Mouse (Mus musculus) gastrocnemius, adult 2 months (tissue): ENCODE results near the gene Zfp937. TPM values are rescaled to one million over a fixed set of nuclear protein-coding genes. Genes with fewer than 3 reads are reported as not detected.
"Not testable (repeated sequence)": the region's sequence is repeated elsewhere in the genome, so short reads cannot be mapped to it uniquely, and the experiment has no call there.

Source experiments
- DNase-seq: peaks from one replicate; pipeline ENCODE4 v3.0.0; 2022
- H3K27ac ChIP-seq: fragments of 200-600 bp; 2 replicates; pipeline ENCODE4 v1.8.1; 2022; ENCODE audit warnings: mild to moderate bottlenecking
- H3K4me3 ChIP-seq: fragments of 200-600 bp; 2 replicates; pipeline ENCODE4 v1.8.1; 2022; ENCODE audit warnings: mild to moderate bottlenecking, moderate library complexity
- CTCF ChIP-seq: fragments of 200-600 bp; IDR thresholded peaks from 2 replicates; pipeline ENCODE4 v1.8.1; 2022; ENCODE audit warnings: antibody characterized with exemption, mild to moderate bottlenecking, moderate library complexity
- intact Hi-C: fragments of 180-260 bp; cut with DNase I; formaldehyde crosslinking; loops from one replicate; pipeline ENCODE4 v1.15.1; 2025
- long read RNA-seq, 2 experiments: library from polyadenylated mRNA; stranded (forward); transcript quantifications; one replicate each; pipeline ENCODE4 v2.0.0; 2021
- total RNA-seq, 2 experiments: library from RNA; stranded (reverse); gene quantifications; 2 replicates each; pipeline ENCODE4 v1.2.3; 2021

Gene Zfp937
- total RNA-seq = 1 to 10 TPM; 1.4 to 2.0 TPM
- long read RNA-seq, experiment 1, partial matches to known transcripts = 0 of 1 reads
- long read RNA-seq, experiment 1, other reads (novel, unspliced or antisense) = 1 of 1 reads
- long read RNA-seq, experiment 2, partial matches to known transcripts = 0 of 2 reads
- long read RNA-seq, experiment 2, other reads (novel, unspliced or antisense) = 2 of 2 reads

DNA sequence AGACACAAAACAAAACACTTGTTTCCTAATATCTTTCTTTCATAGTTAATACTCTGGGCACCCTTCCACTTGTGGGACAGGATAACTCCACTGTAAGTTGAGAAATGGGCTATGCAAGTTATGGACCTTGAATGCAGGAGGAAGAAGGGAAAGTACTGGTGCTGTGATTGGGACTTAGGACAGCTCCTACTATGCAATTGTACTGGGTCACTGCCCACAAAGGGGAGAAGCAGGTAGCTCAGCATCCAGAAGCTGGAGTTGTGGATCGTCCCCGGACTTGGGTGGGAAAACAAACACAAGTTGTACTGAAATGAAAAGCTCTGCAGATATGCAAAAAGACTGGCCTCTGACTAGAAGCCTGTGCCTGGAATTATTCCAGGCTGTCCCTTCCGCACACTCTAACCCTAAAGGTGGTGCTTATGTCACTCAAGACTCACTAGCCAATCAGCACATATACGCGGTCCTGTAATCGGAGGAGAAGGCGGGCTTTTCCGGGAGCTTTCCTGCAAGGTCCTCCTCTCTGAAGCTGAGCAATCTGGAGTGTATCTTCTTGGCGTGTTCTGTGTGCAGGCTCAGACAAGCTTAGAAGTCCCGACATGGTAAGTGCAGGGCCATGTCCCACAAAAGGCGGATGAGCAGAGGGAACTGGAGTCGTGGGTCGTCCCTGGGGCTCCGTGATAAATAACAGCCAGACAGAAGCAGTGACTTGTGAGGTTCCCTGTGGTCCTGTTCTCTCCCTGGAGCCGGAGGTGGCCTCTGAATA, at the start of gene Zfp937:
Gene Zfp937, plus strand, starts transcription at position 474 of the 763 bp plus-strand sequence.
- intact Hi-C loops = not testable (repeated sequence)
- Histone ChIP-seq H3K4me3 (peak within 1 kb of the TSS; percentile 70), H3K27ac (peak within 1 kb of the TSS; percentile 51; the same call in 1 of the 2 replicates)
- DNase-seq = peak; percentile 81

DNA sequence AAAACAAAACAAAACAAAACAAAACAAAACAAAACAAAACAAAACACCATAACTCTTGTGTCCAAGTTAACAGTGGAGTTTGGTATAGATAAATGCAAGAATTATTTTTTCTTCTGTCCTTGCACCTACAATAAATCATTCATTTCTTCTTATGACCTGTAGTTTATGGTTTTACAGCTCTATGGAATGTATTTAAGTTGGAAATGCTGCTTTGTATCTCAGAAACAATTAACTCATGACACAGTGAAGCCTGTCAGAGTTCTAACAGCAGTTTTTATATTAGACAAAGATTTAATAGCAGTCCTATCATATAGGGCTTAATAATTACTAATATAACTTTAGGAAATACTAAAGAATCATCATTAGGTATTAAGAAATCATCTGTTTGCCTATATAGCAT, 44.0 kb upstream of the Zfp937 start:
- no peak for TF ChIP-seq CTCF
- intact Hi-C loops = no loop called here
- DNase-seq = no peak
- Histone ChIP-seq H3K4me3 (no peak overlapping the region), H3K27ac (no peak overlapping the region)

DNA sequence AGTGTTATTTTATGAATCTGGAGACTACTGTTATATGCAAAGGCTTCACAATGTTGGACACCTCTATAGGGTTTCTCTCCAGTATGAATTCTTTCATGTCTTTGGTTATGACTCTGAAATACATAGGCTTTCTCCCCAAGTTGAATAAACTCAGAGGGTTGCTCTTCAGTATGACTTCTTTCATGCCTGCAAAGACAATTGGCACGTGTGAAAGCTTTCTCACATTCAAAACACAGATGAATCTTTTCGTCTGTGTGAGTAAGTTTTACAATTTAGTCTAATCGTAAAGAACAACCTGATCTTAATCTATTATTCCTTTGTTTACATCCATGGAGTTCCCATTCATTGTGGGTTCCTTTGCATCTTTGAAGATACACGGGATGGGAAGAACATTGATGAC, 38.3 kb upstream of the Zfp937 start, which contains the start of gene Gm10770:
Gene Gm10770, minus strand, starts transcription at position 101 of the 400 bp plus-strand sequence.
- intact Hi-C loops, H3K27ac ChIP-seq, DNase-seq, H3K4me3 ChIP-seq: not testable (repeated sequence)

DNA sequence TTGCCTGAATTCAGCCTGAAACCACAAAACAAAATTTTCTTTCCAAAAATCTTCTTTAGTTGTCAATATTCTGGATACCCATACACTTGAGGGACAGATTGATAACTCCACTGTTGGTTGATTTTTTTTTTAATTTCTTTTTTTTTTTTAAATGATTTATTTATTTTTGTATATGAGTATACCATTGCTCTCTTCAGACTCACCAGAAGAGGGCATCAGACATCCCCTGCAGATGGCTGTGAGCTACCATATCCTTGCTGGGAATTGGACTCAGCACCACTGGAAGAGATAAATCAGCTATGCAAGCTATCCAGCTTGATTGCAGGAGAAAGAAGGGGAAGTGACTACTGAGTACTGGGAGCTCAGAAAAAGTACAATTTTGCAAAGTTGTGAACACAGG, 36.8 kb upstream of the Zfp937 start:
- intact Hi-C loops, H3K4me3 ChIP-seq, DNase-seq, H3K27ac ChIP-seq: not testable (repeated sequence)

DNA sequence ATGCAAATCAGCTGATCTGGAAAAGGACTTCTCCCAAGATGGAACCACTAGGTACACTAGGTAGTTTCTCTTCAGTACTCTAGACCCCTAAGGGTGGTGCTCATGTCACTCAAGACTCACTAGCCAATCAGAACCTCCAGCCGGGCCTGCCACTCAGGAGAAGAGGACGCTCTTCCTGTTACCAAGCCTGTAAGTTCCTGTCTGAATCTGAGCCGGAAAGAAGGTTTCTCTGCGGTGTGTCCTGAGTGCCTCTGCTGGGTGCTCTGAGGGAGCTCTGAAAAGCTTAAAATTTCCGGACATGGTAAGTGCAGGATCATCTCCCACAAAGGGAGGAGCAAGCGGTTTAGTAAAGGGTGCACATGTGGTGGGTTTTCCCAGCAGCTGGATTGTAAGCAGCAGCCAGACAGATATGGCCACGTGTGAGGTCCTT, 36.3 kb upstream of the Zfp937 start, which contains the start of gene Gm14139:
Gene Gm14139, plus strand, starts transcription at position 186 of the 430 bp plus-strand sequence.
- H3K27ac ChIP-seq, H3K4me3 ChIP-seq, DNase-seq, intact Hi-C loops: not testable (repeated sequence)

DNA sequence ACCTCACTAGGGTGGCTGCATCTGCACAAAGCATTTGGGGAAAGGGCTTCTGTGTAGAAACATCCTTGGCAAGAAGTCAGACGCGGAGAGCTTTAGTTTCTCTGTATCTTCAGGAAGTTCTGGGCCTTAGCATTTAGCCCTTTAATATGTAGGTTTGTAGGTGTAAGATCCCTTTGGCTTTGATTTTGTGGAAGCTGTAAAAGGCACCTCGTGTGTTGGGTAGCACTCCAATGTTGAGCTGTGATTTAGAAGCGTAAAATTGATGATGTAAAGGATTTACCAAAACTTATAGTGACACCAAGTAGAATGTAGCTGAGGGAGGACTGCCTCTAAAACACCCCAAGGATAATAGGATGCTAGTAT, 471 bp downstream of the Zfp937 start:
- DNase-seq, H3K27ac ChIP-seq, intact Hi-C loops: not testable (repeated sequence)
- peak overlapping the region; percentile 70 for H3K4me3 ChIP-seq

DNA sequence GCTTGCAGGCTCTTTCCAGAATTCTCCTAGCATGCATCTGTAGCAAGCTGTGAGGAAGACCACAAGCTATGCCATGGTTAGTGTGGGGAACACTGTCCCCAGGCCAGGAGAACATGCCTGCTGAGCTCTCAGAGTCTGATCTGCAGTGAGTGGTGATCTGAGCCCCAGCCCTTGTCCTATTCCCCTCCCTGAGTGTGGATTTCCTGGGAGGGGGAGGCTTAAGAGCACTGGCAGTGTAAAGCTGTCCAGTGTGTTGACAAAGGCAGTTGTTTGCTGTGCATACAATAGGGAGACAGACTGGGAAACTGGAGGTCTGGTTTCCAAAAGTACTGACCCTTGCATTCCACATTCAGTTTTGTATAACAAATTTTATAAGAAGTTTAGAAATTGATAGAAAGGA, 5.4 kb downstream of the Zfp937 start:
- H3K27ac ChIP-seq, intact Hi-C loops, H3K4me3 ChIP-seq, DNase-seq: not testable (repeated sequence)

DNA sequence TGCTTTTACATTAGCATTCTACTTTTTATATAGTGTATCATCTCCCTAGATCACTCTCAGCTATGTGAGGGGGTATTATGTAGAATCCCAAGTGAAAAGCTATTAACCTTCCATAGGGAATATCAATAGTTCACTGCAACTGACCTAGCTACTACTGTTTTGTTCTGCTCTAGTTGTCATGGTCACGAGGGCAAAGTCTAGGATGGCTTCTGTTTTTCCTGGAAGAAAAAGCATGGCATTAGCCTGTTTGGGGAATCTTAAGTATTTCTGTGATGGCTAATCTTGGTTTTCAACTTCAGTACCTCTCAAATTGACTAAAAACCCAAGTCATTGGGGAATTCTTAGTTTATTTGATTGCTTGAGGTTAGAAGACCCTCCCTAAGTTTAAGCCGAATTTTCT, 25.3 kb downstream of the Zfp937 start:
- no peak for DNase-seq
- TF ChIP-seq CTCF = no peak
- no peak overlapping the region for H3K27ac ChIP-seq
- intact Hi-C loops = no loop called here
- H3K4me3 ChIP-seq = no peak overlapping the region

DNA sequence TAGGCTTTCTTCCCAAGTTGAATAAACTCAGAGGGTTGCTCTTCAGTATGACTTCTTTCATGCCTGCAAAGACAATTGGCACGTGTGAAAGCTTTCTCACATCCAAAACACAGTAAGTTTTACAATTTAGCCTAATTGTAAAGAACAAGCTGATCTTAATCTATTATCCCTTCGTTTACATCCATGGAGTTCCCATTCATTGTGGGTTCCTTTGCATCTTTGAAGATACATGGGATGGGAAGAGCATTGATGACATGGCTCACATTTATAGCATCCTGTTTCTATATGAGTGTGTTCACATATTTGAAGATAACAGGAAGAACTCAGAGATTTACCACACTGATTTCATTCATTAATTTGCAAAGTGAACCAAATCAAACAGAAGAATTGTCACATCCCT, 37.6 kb downstream of the Zfp937 start, which contains the start of gene Gm21994:
Gene Gm21994, minus strand, starts transcription at position 101 of the 400 bp plus-strand sequence.
- intact Hi-C loops, H3K4me3 ChIP-seq, DNase-seq, H3K27ac ChIP-seq: not testable (repeated sequence)

DNA sequence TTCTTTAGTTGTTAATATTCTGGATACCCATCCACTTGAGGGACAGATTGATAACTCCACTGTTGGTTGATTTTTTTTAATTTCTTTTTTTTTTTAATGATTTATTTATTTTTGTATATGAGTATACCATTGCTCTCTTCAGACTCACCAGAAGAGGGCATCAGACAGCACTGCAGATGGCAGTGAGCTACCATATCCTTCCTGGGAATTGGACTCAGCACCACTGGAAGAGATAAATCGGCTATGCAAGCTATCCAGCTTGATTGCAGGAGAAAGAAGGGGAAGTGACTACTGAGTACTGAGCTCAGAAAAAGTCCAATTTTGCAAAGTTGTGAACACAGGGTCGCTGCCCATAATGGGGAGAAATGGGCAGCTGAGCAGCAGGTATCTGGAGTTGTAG, 39.0 kb downstream of the Zfp937 start:
- DNase-seq, H3K4me3 ChIP-seq, intact Hi-C loops, H3K27ac ChIP-seq: not testable (repeated sequence)

DNA sequence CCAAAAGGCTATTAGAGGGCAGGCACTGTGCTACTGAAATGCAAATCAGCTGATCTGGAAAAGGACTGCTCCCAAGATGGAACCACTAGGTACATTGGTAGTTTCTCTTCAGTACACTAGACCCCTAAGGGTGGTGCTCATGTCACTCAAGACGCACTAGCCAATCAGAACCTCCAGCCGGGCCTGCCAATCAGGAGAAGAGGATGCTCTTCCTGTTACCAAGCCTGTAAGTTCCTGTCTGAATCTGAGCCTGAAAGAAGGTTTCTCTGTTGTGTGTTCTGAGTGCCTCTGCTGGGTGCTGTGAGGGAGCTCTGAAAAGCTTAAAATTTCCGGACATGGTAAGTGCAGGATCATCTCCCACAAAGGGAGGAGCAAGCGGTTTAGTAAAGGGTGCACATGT, 39.4 kb downstream of the Zfp937 start, which contains the start of gene Gm14124:
Gene Gm14124, plus strand, starts transcription at position 227 of the 400 bp plus-strand sequence.
- intact Hi-C loops, H3K27ac ChIP-seq, H3K4me3 ChIP-seq, DNase-seq: not testable (repeated sequence)

Other genes with a start within 250 kb of the Zfp937 start
- 1 to 10 TPM; 6.9 to 7.4 TPM for gene Zfp120, start 81.4 kb upstream of the Zfp937 start, total RNA-seq
- not detected for gene Gm10770, start 38.4 kb upstream of the Zfp937 start, total RNA-seq
- gene Gm14139, start 36.3 kb upstream of the Zfp937 start, total RNA-seq = not detected
- gene Gm21994, start 37.5 kb downstream of the Zfp937 start, total RNA-seq = 1 to 10 TPM; 1.9 to 2.2 TPM
- under 1 TPM in 1 of 2 experiments, not detected in 1; 0.10 TPM for gene Gm14124, start 39.4 kb downstream of the Zfp937 start, total RNA-seq
- 1 to 10 TPM in 1 of 2 experiments, not detected in 1; 1.1 TPM for gene Gm10130, start 105.6 kb downstream of the Zfp937 start, total RNA-seq
- 1 to 10 TPM in 1 of 2 experiments, under 1 TPM in 1; 0.92 to 1.6 TPM for gene 3300002I08Rik, start 144.7 kb downstream of the Zfp937 start, total RNA-seq
- gene Zfp442, start 233.4 kb downstream of the Zfp937 start, total RNA-seq = 1 to 10 TPM; 1.7 to 2.3 TPM